Mouse (Mus musculus) liver, embryonic 11.5 days (tissue): ENCODE data around the gene 5430427O19Rik. TPM values are rescaled to one million over a fixed set of nuclear protein-coding genes. Genes with fewer than 3 reads are reported as not detected.

ENCODE experiments used
- ATAC-seq: fragments of 200-750 bp; cut with Nextera tagmentation; replicated peaks from 2 replicates; pipeline ENCODE4 v1.8.0; 2017; ENCODE audit warnings: moderate number of reproducible peaks, mild to moderate bottlenecking, moderate TSS enrichment, moderate library complexity; ENCODE audit not compliant: low FRiP score
- DNase-seq: peaks from one replicate; pipeline ENCODE4 v3.0.0-alpha.2; 2017; ENCODE audit warnings: low spot score
- H3K27ac ChIP-seq: fragments of 300-500 bp; sonication (generic); 2 replicates; pipeline ENCODE4 v1.5.1; 2014; ENCODE audit warnings: mild to moderate bottlenecking, low read depth, low read length, control low read depth
- H3K27me3 ChIP-seq: fragments of 300-500 bp; sonication (generic); replicated peaks from 2 replicates; pipeline ENCODE4 v1.6.1; 2014; ENCODE audit warnings: low read length, mixed read lengths; ENCODE audit not compliant: control insufficient read depth, insufficient read depth
- H3K36me3 ChIP-seq: fragments of 300-500 bp; sonication (generic); 2 replicates; pipeline ENCODE4 v1.6.1; 2014; ENCODE audit warnings: mild to moderate bottlenecking, low read length, moderate library complexity, mixed read lengths; ENCODE audit not compliant: control insufficient read depth, insufficient read depth
- H3K4me1 ChIP-seq: fragments of 300-500 bp; sonication (generic); replicated peaks from 2 replicates; pipeline ENCODE4 v1.6.1; 2014; ENCODE audit warnings: low read length, mixed read lengths; ENCODE audit not compliant: control insufficient read depth, insufficient read depth
- H3K4me2 ChIP-seq: fragments of 300-500 bp; sonication (generic); 2 replicates; pipeline ENCODE4 v1.6.1; 2014; ENCODE audit warnings: mild to moderate bottlenecking, control low read depth, moderate library complexity
- H3K4me3 ChIP-seq: fragments of 300-500 bp; sonication (generic); 2 replicates; pipeline ENCODE4 v1.5.1; 2014; ENCODE audit warnings: low read depth, low read length, control low read depth
- H3K9ac ChIP-seq: fragments of 300-500 bp; sonication (generic); 2 replicates; pipeline ENCODE4 v1.6.1; 2014; ENCODE audit warnings: low read depth, low read length, control low read depth
- H3K9me3 ChIP-seq: fragments of 300-500 bp; sonication (generic); 2 replicates; pipeline ENCODE4 v1.6.1; 2016; ENCODE audit warnings: low read length, inconsistent platforms, mixed read lengths; ENCODE audit not compliant: control insufficient read depth
- WGBS: fragments of 180-500 bp; shearing (Covaris S2); extraction: QIAGEN DNeasy Blood & Tissue Kit; methylation state at CpG from one replicate; pipeline ENCODE4 v1.1.7; 2014; 5-methylcytosine and 5-hydroxymethylcytosine counted together
- polyA plus RNA-seq: library from polyadenylated mRNA; unstranded; fragments of >200 nt; fragmentation: Nextera tagmentation; extraction: Ambion mirVana; gene quantifications from 2 replicates; pipeline ENCODE4 v1.2.1, GENCODE M21; 2014

Gene 5430427O19Rik
- 0.23 and 0.31 TPM in 2 replicates for polyA plus RNA-seq

- Histone ChIP-seq H3K27ac (no peak within 1 kb of the TSS), H3K4me3 (no peak within 1 kb of the TSS), H3K9ac (no peak within 1 kb of the TSS), H3K36me3 (no peaks in the 10 kb centered on the region), H3K27me3 (no peaks in the 10 kb centered on the region), H3K4me1 (no peaks in the 10 kb centered on the region), H3K9me3 (no peaks in the 10 kb centered on the region), H3K4me2 (no peak within 1 kb of the TSS)
- WGBS: 54% methylated on average over 3 of the region's 3 CpGs
- ATAC-seq (no peak), DNase-seq (no peak)
Measured at GRCm38 (mm10) chrX:85869914-85870483, at the start of gene 5430427O19Rik. TSS of gene 5430427O19Rik (plus strand) at chrX:85870354.

GRCm38 (mm10) chrX:85827719-85828453, 42.3 kb upstream of the 5430427O19Rik start:
- no peak overlapping the region for H3K4me2 ChIP-seq
- ATAC-seq: no peak
- no peak overlapping the region for H3K9ac ChIP-seq
- H3K27me3 ChIP-seq: no peaks in the 10 kb centered on the region
- H3K9me3 ChIP-seq: no peaks in the 10 kb centered on the region
- H3K4me1 ChIP-seq: no peaks in the 10 kb centered on the region
- DNase-seq: no peak
- H3K4me3 ChIP-seq: no peak overlapping the region
- no peaks in the 10 kb centered on the region for H3K36me3 ChIP-seq
- 76% methylated on average over 3 of the region's 3 CpGs for WGBS
- no peak overlapping the region for H3K27ac ChIP-seq

- no peak for ATAC-seq
- H3K27me3 ChIP-seq: no peaks in the 10 kb centered on the region
Measured at GRCm38 (mm10) chrX:85829000-85829399, 41.2 kb upstream of the 5430427O19Rik start.

GRCm38 (mm10) chrX:85839174-85839573, 31.0 kb upstream of the 5430427O19Rik start:
- Histone ChIP-seq H3K4me1 (no peaks in the 10 kb centered on the region), H3K4me3 (no peak overlapping the region)
- ATAC-seq: no peak

More at GRCm38 (mm10) chrX:85829000-85829399, 41.2 kb upstream of the 5430427O19Rik start:
- Histone ChIP-seq H3K4me1 (no peaks in the 10 kb centered on the region), H3K4me2 (no peak overlapping the region), H3K36me3 (no peaks in the 10 kb centered on the region), H3K9me3 (no peaks in the 10 kb centered on the region), H3K27ac (no peak overlapping the region), H3K9ac (no peak overlapping the region), H3K4me3 (no peak overlapping the region)
- no peak for DNase-seq

GRCm38 (mm10) chrX:85855938-85856337, 14.2 kb upstream of the 5430427O19Rik start:
- Histone ChIP-seq H3K4me3 (no peak overlapping the region), H3K27me3 (no peaks in the 10 kb centered on the region), H3K36me3 (no peaks in the 10 kb centered on the region), H3K27ac (no peak overlapping the region), H3K4me2 (no peak overlapping the region), H3K4me1 (no peaks in the 10 kb centered on the region), H3K9me3 (no peaks in the 10 kb centered on the region), H3K9ac (no peak overlapping the region)
- 75% methylated on average over 3 of the region's 3 CpGs for WGBS
- no peak for DNase-seq
- no peak for ATAC-seq

More at GRCm38 (mm10) chrX:85839174-85839573, 31.0 kb upstream of the 5430427O19Rik start:
- Histone ChIP-seq H3K36me3 (no peaks in the 10 kb centered on the region), H3K4me2 (no peak overlapping the region), H3K9me3 (no peaks in the 10 kb centered on the region), H3K27ac (no peak overlapping the region), H3K9ac (no peak overlapping the region), H3K27me3 (no peaks in the 10 kb centered on the region)
- no peak for DNase-seq

- Histone ChIP-seq H3K9me3 (no peaks in the 10 kb centered on the region), H3K36me3 (no peaks in the 10 kb centered on the region), H3K4me2 (no peak overlapping the region), H3K27me3 (no peaks in the 10 kb centered on the region), H3K4me1 (no peaks in the 10 kb centered on the region), H3K9ac (no peak overlapping the region), H3K27ac (no peak overlapping the region), H3K4me3 (no peak overlapping the region)
- DNase-seq (no peak), ATAC-seq (no peak)
Measured at GRCm38 (mm10) chrX:85857169-85857568, 13.0 kb upstream of the 5430427O19Rik start.

- Histone ChIP-seq H3K9me3 (no peaks in the 10 kb centered on the region), H3K4me3 (no peak overlapping the region), H3K27ac (no peak overlapping the region), H3K4me2 (no peak overlapping the region), H3K36me3 (no peaks in the 10 kb centered on the region), H3K9ac (no peak overlapping the region), H3K27me3 (no peaks in the 10 kb centered on the region), H3K4me1 (no peaks in the 10 kb centered on the region)
- ATAC-seq: no peak
- DNase-seq: no peak
- WGBS: 39% methylated on average over 3 of the region's 3 CpGs
Measured at GRCm38 (mm10) chrX:85868079-85868478, 2.1 kb upstream of the 5430427O19Rik start.

- no peaks in the 10 kb centered on the region for H3K4me1 ChIP-seq
- H3K36me3 ChIP-seq: no peaks in the 10 kb centered on the region
- H3K9me3 ChIP-seq: no peaks in the 10 kb centered on the region
- no peak for ATAC-seq
- no peak overlapping the region for H3K4me2 ChIP-seq
- DNase-seq: no peak
- WGBS: 83% methylated on average over 11 of the region's 11 CpGs
- no peaks in the 10 kb centered on the region for H3K27me3 ChIP-seq
- H3K4me3 ChIP-seq: no peak overlapping the region
- no peak overlapping the region for H3K27ac ChIP-seq
- no peak overlapping the region for H3K9ac ChIP-seq
Measured at GRCm38 (mm10) chrX:85871371-85872056, 1.4 kb downstream of the 5430427O19Rik start.
